Mouse (Mus musculus) midbrain, embryonic 12.5 days (tissue): ENCODE measurements at regions not wholly inside any gene's neighbourhood (a gene's known extent, or its start where the extent isn't known, plus 50 kb on each side); places are given as distances from the start of the nearest gene placed in this dataset.

Experiments used
- ATAC-seq: fragments of 200-750 bp; cut with Nextera tagmentation; 2 replicates; pipeline ENCODE4 v1.8.0; 2017; ENCODE audit warnings: low read depth, moderate TSS enrichment, moderate library complexity; ENCODE audit not compliant: low FRiP score
- H3K27ac ChIP-seq: fragments of 300-500 bp; sonication (generic); replicated peaks from 2 replicates; pipeline ENCODE4 v1.5.1; 2016; ENCODE audit warnings: mild to moderate bottlenecking
- H3K27me3 ChIP-seq: fragments of 300-500 bp; sonication (generic); 2 replicates; pipeline ENCODE4 v1.6.1; 2016; ENCODE audit warnings: mild to moderate bottlenecking
- H3K36me3 ChIP-seq: fragments of 300-500 bp; sonication (generic); 2 replicates; pipeline ENCODE4 v1.6.1; 2016
- H3K4me1 ChIP-seq: fragments of 300-500 bp; sonication (generic); 2 replicates; pipeline ENCODE4 v1.6.1; 2016
- H3K4me2 ChIP-seq: fragments of 300-500 bp; sonication (generic); replicated peaks from 2 replicates; pipeline ENCODE4 v1.6.1; 2016; ENCODE audit warnings: mild to moderate bottlenecking, moderate library complexity
- H3K4me3 ChIP-seq: fragments of 300-500 bp; sonication (generic); 2 replicates; pipeline ENCODE4 v1.5.1; 2016; ENCODE audit warnings: mild to moderate bottlenecking
- H3K9ac ChIP-seq: fragments of 300-500 bp; sonication (generic); replicated peaks from 2 replicates; pipeline ENCODE4 v1.6.1; 2016; ENCODE audit warnings: mild to moderate bottlenecking, moderate library complexity
- H3K9me3 ChIP-seq: fragments of 300-500 bp; sonication (generic); 2 replicates; pipeline ENCODE4 v1.6.1; 2016; ENCODE audit warnings: mild to moderate bottlenecking
- WGBS: fragments of 180-500 bp; shearing (Covaris S2); methylation state at CpG from one replicate; pipeline ENCODE4 v1.1.7; 2016; 5-methylcytosine and 5-hydroxymethylcytosine counted together

DNA sequence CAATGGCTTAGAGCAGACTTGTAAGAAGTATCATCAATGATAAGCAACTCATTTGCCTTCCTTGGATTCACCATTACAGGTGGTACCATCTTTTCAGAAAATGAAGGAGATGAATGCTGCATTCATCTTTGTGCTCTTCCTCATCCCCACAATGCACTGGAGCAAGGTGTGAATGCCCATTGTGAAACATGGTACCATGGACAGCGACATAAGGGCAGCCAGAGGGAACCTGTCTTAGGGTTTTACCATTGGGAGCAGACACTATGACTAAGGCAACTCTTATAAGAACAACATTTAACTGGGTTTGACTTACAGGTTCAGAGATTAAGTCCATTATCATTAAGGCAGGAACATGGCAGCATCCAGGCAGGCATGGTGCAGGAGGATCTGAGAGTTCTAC, 60.1 kb upstream of the Kcnj6 start:
- H3K4me1 ChIP-seq = no peaks in the 10 kb centered on the region
- H3K9me3 ChIP-seq = peaks cover 4% of the 10 kb centered on the region; the same call in 1 of the 2 replicates
- H3K4me3 ChIP-seq = no peak overlapping the region
- no peak overlapping the region for H3K27ac ChIP-seq
- 20% methylated on average over 1 of the region's 1 CpGs for WGBS
- H3K36me3 ChIP-seq = no peaks in the 10 kb centered on the region
- no peak overlapping the region for H3K9ac ChIP-seq
- H3K4me2 ChIP-seq = no peak overlapping the region
- no peak for ATAC-seq
- no peaks in the 10 kb centered on the region for H3K27me3 ChIP-seq

DNA sequence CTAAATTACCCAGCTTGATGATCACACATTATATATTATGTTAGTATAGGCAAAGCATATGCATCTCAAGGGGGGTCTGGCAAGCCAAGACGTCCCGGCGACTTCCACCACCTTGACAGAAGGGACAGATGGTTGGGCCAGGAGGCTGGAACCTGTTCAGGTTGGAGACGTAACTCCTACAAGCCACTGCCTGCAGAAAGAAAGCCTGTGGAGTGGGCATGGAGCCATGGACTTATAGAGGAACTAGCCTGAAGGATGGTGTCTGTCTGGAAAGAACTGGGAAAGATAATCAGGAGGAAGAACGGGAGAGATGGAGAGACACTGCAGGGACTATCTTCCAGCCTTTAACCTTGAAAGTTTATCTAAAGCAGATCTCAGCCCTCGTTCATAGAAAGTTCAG, 66.9 kb upstream of the Kcnj6 start:
- H3K36me3 ChIP-seq = no peaks in the 10 kb centered on the region
- H3K4me3 ChIP-seq = no peak overlapping the region
- H3K9ac ChIP-seq = no peak overlapping the region
- WGBS = 89% methylated on average over 6 of the region's 6 CpGs
- H3K9me3 ChIP-seq = no peaks in the 10 kb centered on the region
- no peak overlapping the region for H3K27ac ChIP-seq
- no peak for ATAC-seq
- no peaks in the 10 kb centered on the region for H3K27me3 ChIP-seq
- no peak overlapping the region for H3K4me2 ChIP-seq
- H3K4me1 ChIP-seq = no peaks in the 10 kb centered on the region

- Histone ChIP-seq H3K9me3 (no peaks in the 10 kb centered on the region), H3K4me1 (no peaks in the 10 kb centered on the region), H3K36me3 (no peaks in the 10 kb centered on the region), H3K27me3 (no peaks in the 10 kb centered on the region), H3K4me2 (no peak overlapping the region), H3K27ac (no peak overlapping the region), H3K4me3 (no peak overlapping the region), H3K9ac (no peak overlapping the region)
- 95% methylated on average over 3 of the region's 3 CpGs for WGBS
- ATAC-seq = no peak
Measured at GRCm38 (mm10) chr16:95066687-95067086, 69.2 kb upstream of the Kcnj6 start.

GRCm38 (mm10) chr16:95092471-95093221, 95.1 kb upstream of the Kcnj6 start:
- Histone ChIP-seq H3K4me3 (no peak overlapping the region), H3K4me1 (no peaks in the 10 kb centered on the region), H3K36me3 (no peaks in the 10 kb centered on the region), H3K27me3 (no peaks in the 10 kb centered on the region), H3K4me2 (no peak overlapping the region), H3K27ac (no peak overlapping the region), H3K9ac (no peak overlapping the region), H3K9me3 (no peaks in the 10 kb centered on the region)
- no peak for ATAC-seq
- 79% methylated on average over 6 of the region's 6 CpGs for WGBS

DNA sequence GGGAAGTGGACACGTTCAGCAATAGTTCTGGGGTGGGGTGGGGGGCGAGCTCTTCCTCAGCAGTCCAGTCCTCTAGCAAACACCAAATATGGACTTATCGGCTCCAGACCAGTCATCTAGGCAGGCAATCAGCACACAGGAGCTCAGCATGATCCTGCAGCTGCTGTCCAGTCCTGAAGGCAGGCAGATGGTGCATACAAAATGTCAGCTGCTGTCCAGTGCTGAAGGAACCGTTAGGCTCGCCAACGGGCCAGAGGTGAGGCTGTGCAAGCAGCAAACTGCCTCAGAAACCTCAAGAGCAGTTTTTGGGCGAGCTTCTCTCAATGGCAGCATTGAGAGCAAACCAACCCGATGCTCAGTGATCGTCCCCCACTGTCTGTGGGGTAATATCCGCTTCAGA, 96.3 kb upstream of the Kcnj6 start:
- no peaks in the 10 kb centered on the region for H3K27me3 ChIP-seq
- no peaks in the 10 kb centered on the region for H3K4me1 ChIP-seq
- H3K9me3 ChIP-seq = no peaks in the 10 kb centered on the region
- WGBS = 36% methylated on average over 10 of the region's 10 CpGs
- H3K27ac ChIP-seq = no peak overlapping the region
- ATAC-seq = no peak
- H3K36me3 ChIP-seq = no peaks in the 10 kb centered on the region
- H3K4me3 ChIP-seq = no peak overlapping the region
- H3K4me2 ChIP-seq = no peak overlapping the region
- no peak overlapping the region for H3K9ac ChIP-seq

DNA sequence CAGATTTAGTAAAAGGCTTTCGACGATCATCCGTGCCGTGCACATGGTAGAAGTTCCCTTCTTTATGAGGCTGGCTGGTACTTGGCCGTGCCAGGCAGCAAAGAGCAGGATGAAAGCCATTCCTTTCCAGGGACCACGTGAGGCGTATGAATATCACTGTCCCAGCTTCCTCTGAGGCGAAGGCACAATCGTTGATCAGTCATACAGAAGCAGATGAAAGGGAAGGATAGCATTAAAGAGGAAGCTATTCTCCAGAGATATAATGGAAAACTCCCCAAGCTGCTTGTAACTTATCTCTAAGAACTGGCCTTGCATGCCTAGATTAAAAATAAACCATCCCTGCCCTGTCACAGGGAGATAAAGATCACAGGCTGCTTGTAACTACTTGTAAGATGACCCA, 103.5 kb upstream of the Kcnj6 start:
- ATAC-seq = no peak
- Histone ChIP-seq H3K27ac (no peak overlapping the region), H3K4me1 (no peaks in the 10 kb centered on the region), H3K4me2 (no peak overlapping the region), H3K9ac (no peak overlapping the region), H3K4me3 (no peak overlapping the region), H3K36me3 (no peaks in the 10 kb centered on the region), H3K9me3 (no peaks in the 10 kb centered on the region), H3K27me3 (no peaks in the 10 kb centered on the region)
- WGBS = 76% methylated on average over 9 of the region's 9 CpGs

DNA sequence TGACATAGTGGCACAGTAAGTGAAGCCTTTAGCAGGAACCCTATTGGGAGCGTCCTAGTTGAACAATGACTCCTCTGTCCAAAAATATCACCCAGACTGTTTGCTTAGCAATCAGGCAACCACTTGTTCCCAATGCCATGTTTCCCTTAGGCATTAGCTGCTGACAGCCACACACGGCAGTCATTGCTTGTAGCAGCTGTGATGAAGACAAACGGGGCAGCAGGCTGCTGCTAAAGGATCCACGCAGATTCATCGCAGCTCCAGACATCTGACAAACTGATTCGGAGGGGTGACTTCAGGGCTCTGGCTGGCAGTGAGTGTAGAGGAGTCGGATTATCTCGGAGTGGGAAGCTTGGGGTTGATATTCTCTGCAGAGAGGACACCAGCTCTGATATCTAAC, 120.0 kb upstream of the Kcnj6 start:
- no peak overlapping the region for H3K27ac ChIP-seq
- H3K36me3 ChIP-seq = no peaks in the 10 kb centered on the region
- H3K4me1 ChIP-seq = peaks cover 8% of the 10 kb centered on the region; the same call in 1 of the 2 replicates
- no peak overlapping the region for H3K4me3 ChIP-seq
- no peaks in the 10 kb centered on the region for H3K27me3 ChIP-seq
- no peak overlapping the region for H3K9ac ChIP-seq
- no peak overlapping the region for H3K4me2 ChIP-seq
- no peaks in the 10 kb centered on the region for H3K9me3 ChIP-seq
- ATAC-seq = no peak
- WGBS = 70% methylated on average over 8 of the region's 8 CpGs

DNA sequence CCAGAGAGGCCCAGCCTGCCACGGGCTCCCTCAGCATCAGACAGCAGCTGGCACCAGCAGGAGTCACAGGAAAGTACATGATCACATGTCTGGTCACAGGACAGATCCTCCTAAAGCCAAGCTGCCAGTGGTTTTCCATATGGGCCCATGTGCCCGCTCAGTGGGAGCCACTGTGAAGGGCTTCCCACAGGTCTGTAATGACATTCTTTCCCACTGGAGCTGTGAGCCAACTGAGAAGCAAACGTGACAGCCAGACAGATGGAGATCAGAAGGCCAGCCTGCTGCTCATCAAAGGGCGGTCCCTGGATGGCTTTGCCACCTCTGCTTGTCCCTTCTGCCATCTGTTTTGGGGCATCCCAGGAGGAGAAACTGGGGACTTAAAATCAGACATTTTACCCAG, 121.8 kb upstream of the Kcnj6 start:
- Histone ChIP-seq H3K27me3 (no peaks in the 10 kb centered on the region), H3K36me3 (no peaks in the 10 kb centered on the region), H3K9me3 (no peaks in the 10 kb centered on the region), H3K27ac (no peak overlapping the region; the same call in 1 of the 2 replicates), H3K4me3 (no peak overlapping the region), H3K4me1 (peaks cover 8% of the 10 kb centered on the region; the same call in 1 of the 2 replicates), H3K4me2 (no peak overlapping the region), H3K9ac (no peak overlapping the region)
- 76% methylated on average over 4 of the region's 4 CpGs for WGBS
- ATAC-seq = no peak

DNA sequence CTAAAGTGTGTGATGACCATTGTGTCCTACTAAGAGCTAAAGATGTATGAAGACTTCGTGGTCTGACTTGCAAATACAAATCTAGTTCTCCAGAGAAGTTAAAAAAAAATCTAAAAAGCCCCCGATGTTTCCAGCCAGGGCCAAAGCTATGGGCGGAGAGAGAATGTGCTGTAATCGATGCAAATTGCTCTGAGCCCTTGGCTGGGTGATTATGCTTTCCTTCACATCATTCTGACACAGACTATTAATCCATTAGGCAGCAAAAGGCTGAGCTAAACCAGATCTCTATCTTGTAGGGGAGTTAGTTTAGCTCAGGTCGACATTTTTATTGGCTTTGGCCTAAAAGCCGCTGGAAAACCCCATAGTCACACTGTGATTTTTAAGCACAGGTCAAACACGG, 124.5 kb upstream of the Kcnj6 start:
- H3K4me1 ChIP-seq = peaks cover 8% of the 10 kb centered on the region; the same call in 1 of the 2 replicates
- 61% methylated on average over 7 of the region's 7 CpGs for WGBS
- no peaks in the 10 kb centered on the region for H3K36me3 ChIP-seq
- H3K9me3 ChIP-seq = no peaks in the 10 kb centered on the region
- H3K4me3 ChIP-seq = no peak overlapping the region
- no peak for ATAC-seq
- no peak overlapping the region for H3K4me2 ChIP-seq
- no peak overlapping the region for H3K9ac ChIP-seq
- H3K27ac ChIP-seq = no peak overlapping the region
- H3K27me3 ChIP-seq = no peaks in the 10 kb centered on the region

GRCm38 (mm10) chr16:95127616-95128015, 129.7 kb upstream of the Kcnj15 start:
- no peaks in the 10 kb centered on the region for H3K27me3 ChIP-seq
- ATAC-seq = no peak
- no peak overlapping the region for H3K27ac ChIP-seq
- no peak overlapping the region for H3K9ac ChIP-seq
- no peak overlapping the region for H3K4me3 ChIP-seq
- no peaks in the 10 kb centered on the region for H3K9me3 ChIP-seq
- no peak overlapping the region for H3K4me2 ChIP-seq
- H3K36me3 ChIP-seq = no peaks in the 10 kb centered on the region
- peaks cover 13% of the 10 kb centered on the region for H3K4me1 ChIP-seq
- WGBS = 79% methylated on average over 8 of the region's 8 CpGs

- H3K36me3 ChIP-seq = no peaks in the 10 kb centered on the region
- 33% methylated on average over 5 of the region's 5 CpGs for WGBS
- H3K9me3 ChIP-seq = no peaks in the 10 kb centered on the region
- no peak overlapping the region for H3K9ac ChIP-seq
- H3K27me3 ChIP-seq = no peaks in the 10 kb centered on the region
- H3K4me2 ChIP-seq = no peak overlapping the region
- no peak overlapping the region for H3K4me3 ChIP-seq
- ATAC-seq = peak; percentile 60; the same call in 1 of the 2 replicates
- peaks cover 13% of the 10 kb centered on the region for H3K4me1 ChIP-seq
- H3K27ac ChIP-seq = no peak overlapping the region
Measured at GRCm38 (mm10) chr16:95131815-95132214, 125.5 kb upstream of the Kcnj15 start.

GRCm38 (mm10) chr16:95138809-95139208, 118.5 kb upstream of the Kcnj15 start:
- Histone ChIP-seq H3K27me3 (no peaks in the 10 kb centered on the region), H3K9ac (no peak overlapping the region), H3K4me2 (no peak overlapping the region), H3K4me3 (no peak overlapping the region), H3K27ac (no peak overlapping the region), H3K36me3 (no peaks in the 10 kb centered on the region), H3K9me3 (no peaks in the 10 kb centered on the region), H3K4me1 (0 out of 2 replicates have a peak, but pooled peaks cover 11% of the 10 kb centered on the region)
- WGBS = 61% methylated on average over 3 of the region's 3 CpGs
- no peak for ATAC-seq
